Mouse (Mus musculus) CD4-positive helper T cell, adult 2 months (primary cell): ENCODE results near the gene Sec61b.

Experiments used
- DNase-seq: peaks from one replicate; pipeline ENCODE4 v3.0.0-alpha.2; 2012; ENCODE audit warnings: low read depth, missing footprints, low spot score

The Sec61b gene

GRCm38 (mm10) chr4:47480576-47480975 lies 6.1 kb downstream of the Sec61b start:
- DNase-seq = no peak

GRCm38 (mm10) chr4:47491243-47491642 lies 16.8 kb downstream of the Sec61b start:
- DNase-seq = no peak

GRCm38 (mm10) chr4:47492311-47493086 lies 18.0 kb downstream of the Sec61b start:
- no peak for DNase-seq

- no peak for DNase-seq
These were observed 19.0 kb downstream of the Sec61b start for GRCm38 (mm10) chr4:47493456-47493855.

- DNase-seq = no peak
These were observed 19.7 kb downstream of the Sec61b start for GRCm38 (mm10) chr4:47494137-47494536.

- DNase-seq = no peak
These were observed 20.2 kb downstream of the Sec61b start for GRCm38 (mm10) chr4:47494686-47495085.

- peak; percentile 5 for DNase-seq
These were observed 23.4 kb downstream of the Sec61b start for GRCm38 (mm10) chr4:47497811-47498385.

GRCm38 (mm10) chr4:47499121-47499545 lies 24.7 kb downstream of the Sec61b start:
- DNase-seq = no peak

GRCm38 (mm10) chr4:47502546-47502971 lies 28.1 kb downstream of the Sec61b start:
- DNase-seq = peak; percentile 49

- no peak for DNase-seq
These were observed 28.6 kb downstream of the Sec61b start for GRCm38 (mm10) chr4:47503045-47503444.

GRCm38 (mm10) chr4:47504841-47505517 lies 30.5 kb downstream of the Sec61b start:
- no peak for DNase-seq

- DNase-seq = no peak
These were observed 44.2 kb downstream of the Sec61b start for GRCm38 (mm10) chr4:47518551-47519181.

GRCm38 (mm10) chr4:47520076-47520475 lies 45.6 kb downstream of the Sec61b start:
- DNase-seq = no peak

- no peak for DNase-seq
These were observed 47.6 kb downstream of the Sec61b start for GRCm38 (mm10) chr4:47521884-47522605.

GRCm38 (mm10) chr4:47529866-47530265 lies 55.4 kb downstream of the Sec61b start:
- no peak for DNase-seq
